Mouse (Mus musculus) intestine, embryonic 14.5 days (tissue): ENCODE data around the gene Plscr4. TPM values are rescaled to one million over a fixed set of nuclear protein-coding genes. Genes with fewer than 3 reads are reported as not detected.

ENCODE experiments used
- ATAC-seq: fragments of 200-750 bp; cut with Nextera tagmentation; replicated peaks from 2 replicates; pipeline ENCODE4 v1.8.0; 2017; ENCODE audit warnings: low read depth, moderate number of reproducible peaks, moderate TSS enrichment, moderate library complexity; ENCODE audit not compliant: low FRiP score, low TSS enrichment
- DNase-seq: peaks from one replicate; pipeline ENCODE4 v3.0.0-alpha.2; 2018; ENCODE audit warnings: low spot score
- H3K27ac ChIP-seq: fragments of 300-500 bp; sonication (generic); 2 replicates; pipeline ENCODE4 v1.5.1; 2014; ENCODE audit warnings: low read depth, mild to moderate bottlenecking, control low read depth
- H3K27me3 ChIP-seq: fragments of 300-500 bp; sonication (generic); replicated peaks from 2 replicates; pipeline ENCODE4 v1.6.1; 2014; ENCODE audit warnings: low read length, control low read depth; ENCODE audit not compliant: control insufficient read depth, insufficient read depth
- H3K36me3 ChIP-seq: fragments of 300-500 bp; sonication (generic); 2 replicates; pipeline ENCODE4 v1.6.1; 2014; ENCODE audit warnings: low read length, control low read depth; ENCODE audit not compliant: control insufficient read depth, insufficient read depth
- H3K4me1 ChIP-seq: fragments of 300-500 bp; sonication (generic); replicated peaks from 2 replicates; pipeline ENCODE4 v1.6.1; 2014; ENCODE audit warnings: low read length, control low read depth, mixed read lengths; ENCODE audit not compliant: control insufficient read depth, insufficient read depth
- H3K4me2 ChIP-seq: fragments of 300-500 bp; sonication (generic); 2 replicates; pipeline ENCODE4 v1.6.1; 2014; ENCODE audit warnings: low read length
- H3K4me3 ChIP-seq: fragments of 300-500 bp; sonication (generic); 2 replicates; pipeline ENCODE4 v1.5.1; 2014; ENCODE audit warnings: low read depth, low read length, control low read depth, mixed read lengths
- H3K9ac ChIP-seq: fragments of 300-500 bp; sonication (generic); 2 replicates; pipeline ENCODE4 v1.6.1; 2014; ENCODE audit warnings: mild to moderate bottlenecking, low read length
- H3K9me3 ChIP-seq: fragments of 300-500 bp; sonication (generic); 2 replicates; pipeline ENCODE4 v1.6.1; 2016; ENCODE audit warnings: low read length, control low read depth; ENCODE audit not compliant: control insufficient read depth
- WGBS: fragments of 180-500 bp; shearing (Covaris S2); extraction: QIAGEN DNeasy Blood & Tissue Kit; methylation state at CpG from one replicate; pipeline ENCODE4 v1.1.7; 2014; 5-methylcytosine and 5-hydroxymethylcytosine counted together
- polyA plus RNA-seq: library from polyadenylated mRNA; unstranded; fragments of >200 nt; fragmentation: Nextera tagmentation; extraction: Ambion mirVana; gene quantifications from 2 replicates; pipeline ENCODE4 v1.2.1, GENCODE M21; 2014

Gene Plscr4
- polyA plus RNA-seq, 1 experiment from 2014 or later: 5.4 TPM

- peak overlapping the region; percentile 63; the same call in 1 of the 2 replicates for H3K4me3 ChIP-seq
- DNase-seq (no peak), ATAC-seq (no peak)
- peaks cover 3% of the 10 kb centered on the region; the same call in 1 of the 2 replicates for H3K4me1 ChIP-seq
- no peaks in the 10 kb centered on the region for H3K36me3 ChIP-seq
- WGBS: 91% methylated on average over 2 of the region's 2 CpGs
- peak overlapping the region; percentile 75; the same call in 1 of the 2 replicates for H3K9ac ChIP-seq
- no peaks in the 10 kb centered on the region for H3K9me3 ChIP-seq
- H3K27me3 ChIP-seq: no peaks in the 10 kb centered on the region
- H3K4me2 ChIP-seq: peak overlapping the region; percentile 82
- H3K27ac ChIP-seq: no peak overlapping the region
These were observed 1.2 kb downstream of the Plscr4 start for GRCm38 (mm10) chr9:92458418-92458817.

GRCm38 (mm10) chr9:92467724-92468123 lies 10.6 kb downstream of the Plscr4 start:
- H3K4me1 ChIP-seq: no peaks in the 10 kb centered on the region
- H3K27me3 ChIP-seq: no peaks in the 10 kb centered on the region

GRCm38 (mm10) chr9:92472256-92472855 lies 15.2 kb downstream of the Plscr4 start:
- Histone ChIP-seq H3K9ac (no peak overlapping the region), H3K9me3 (no peaks in the 10 kb centered on the region), H3K27ac (no peak overlapping the region), H3K27me3 (no peaks in the 10 kb centered on the region), H3K4me1 (no peaks in the 10 kb centered on the region), H3K4me2 (no peak overlapping the region), H3K4me3 (no peak overlapping the region), H3K36me3 (no peaks in the 10 kb centered on the region)
- DNase-seq: no peak
- no peak for ATAC-seq
- 71% methylated on average over 5 of the region's 5 CpGs for WGBS

More at GRCm38 (mm10) chr9:92467724-92468123, 10.6 kb downstream of the Plscr4 start:
- H3K9me3 ChIP-seq: no peaks in the 10 kb centered on the region
- no peaks in the 10 kb centered on the region for H3K36me3 ChIP-seq
- DNase-seq (no peak), ATAC-seq (no peak)
- H3K4me2 ChIP-seq: no peak overlapping the region
- 55% methylated on average over 4 of the region's 4 CpGs for WGBS
- H3K9ac ChIP-seq: no peak overlapping the region
- H3K4me3 ChIP-seq: no peak overlapping the region
- H3K27ac ChIP-seq: no peak overlapping the region

DNA sequence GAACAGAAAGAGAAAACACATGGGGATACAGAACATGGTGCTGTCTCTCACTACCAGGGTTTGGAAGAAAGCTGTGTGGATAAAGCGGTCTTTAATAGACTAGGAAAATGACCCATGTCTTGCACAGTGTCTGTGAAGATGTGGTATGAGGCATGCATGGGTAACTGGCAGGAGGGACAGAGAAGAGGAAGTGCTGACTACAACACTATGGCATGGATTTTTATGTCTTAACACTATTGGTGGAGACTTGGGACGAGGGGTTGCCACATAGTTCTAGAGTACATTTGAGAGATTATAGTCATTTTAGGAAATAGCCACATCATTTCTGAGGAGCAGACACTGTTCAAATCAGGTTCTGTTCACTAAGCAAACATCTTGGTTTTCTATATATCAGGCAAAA lies 16.0 kb downstream of the Plscr4 start:
- Histone ChIP-seq H3K9ac (no peak overlapping the region), H3K27me3 (no peaks in the 10 kb centered on the region), H3K4me3 (no peak overlapping the region), H3K4me2 (no peak overlapping the region), H3K4me1 (no peaks in the 10 kb centered on the region), H3K9me3 (no peaks in the 10 kb centered on the region), H3K36me3 (no peaks in the 10 kb centered on the region), H3K27ac (no peak overlapping the region)
- ATAC-seq (no peak), DNase-seq (no peak)
- 95% methylated on average over 2 of the region's 2 CpGs for WGBS

- Histone ChIP-seq H3K27ac (no peak overlapping the region), H3K36me3 (no peaks in the 10 kb centered on the region), H3K4me3 (no peak overlapping the region), H3K4me1 (no peaks in the 10 kb centered on the region), H3K9ac (no peak overlapping the region), H3K27me3 (no peaks in the 10 kb centered on the region), H3K4me2 (no peak overlapping the region), H3K9me3 (no peaks in the 10 kb centered on the region)
- 66% methylated on average over 1 of the region's 1 CpGs for WGBS
- DNase-seq (no peak), ATAC-seq (no peak)
These were observed 17.1 kb downstream of the Plscr4 start for GRCm38 (mm10) chr9:92474244-92474643.

DNA sequence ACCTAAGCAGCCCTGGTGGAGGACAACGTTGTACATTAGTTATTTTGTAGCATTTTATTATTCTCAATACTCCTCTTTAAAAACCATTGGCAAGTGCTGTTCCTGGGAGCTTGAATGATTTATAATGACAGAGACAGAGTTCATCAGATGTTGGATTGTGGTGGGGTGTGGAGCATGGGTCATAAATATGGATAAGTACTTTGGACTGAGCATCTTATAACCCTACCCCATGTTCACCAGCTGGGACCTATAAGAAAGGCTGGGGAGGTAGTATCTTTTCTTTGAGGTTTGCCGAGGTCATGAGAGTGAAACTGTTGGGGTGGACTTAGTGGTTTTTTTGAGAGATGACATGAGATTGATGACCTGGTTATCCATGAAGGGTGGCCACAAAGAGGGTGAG lies 24.5 kb downstream of the Plscr4 start:
- H3K27ac ChIP-seq: no peak overlapping the region
- no peaks in the 10 kb centered on the region for H3K27me3 ChIP-seq
- no peaks in the 10 kb centered on the region for H3K36me3 ChIP-seq
- no peaks in the 10 kb centered on the region for H3K9me3 ChIP-seq
- H3K4me3 ChIP-seq: no peak overlapping the region
- ATAC-seq: no peak
- no peak overlapping the region for H3K9ac ChIP-seq
- no peak for DNase-seq
- WGBS: 56% methylated on average over 2 of the region's 2 CpGs
- H3K4me1 ChIP-seq: no peaks in the 10 kb centered on the region
- H3K4me2 ChIP-seq: no peak overlapping the region

- no peak overlapping the region for H3K9ac ChIP-seq
- DNase-seq: no peak
These were observed 25.4 kb downstream of the Plscr4 start for GRCm38 (mm10) chr9:92482551-92482950.

GRCm38 (mm10) chr9:92484710-92485267 lies 27.6 kb downstream of the Plscr4 start:
- no peak for ATAC-seq
- Histone ChIP-seq H3K4me3 (no peak overlapping the region), H3K27me3 (no peaks in the 10 kb centered on the region), H3K36me3 (no peaks in the 10 kb centered on the region), H3K9ac (no peak overlapping the region), H3K27ac (no peak overlapping the region), H3K4me2 (no peak overlapping the region), H3K4me1 (no peaks in the 10 kb centered on the region), H3K9me3 (no peaks in the 10 kb centered on the region)
- no peak for DNase-seq
- WGBS: 87% methylated on average over 7 of the region's 7 CpGs

More at GRCm38 (mm10) chr9:92482551-92482950, 25.4 kb downstream of the Plscr4 start:
- Histone ChIP-seq H3K36me3 (no peaks in the 10 kb centered on the region), H3K4me2 (no peak overlapping the region), H3K27me3 (no peaks in the 10 kb centered on the region), H3K9me3 (no peaks in the 10 kb centered on the region), H3K4me3 (no peak overlapping the region), H3K4me1 (no peaks in the 10 kb centered on the region), H3K27ac (no peak overlapping the region)
- no peak for ATAC-seq
- 89% methylated on average over 4 of the region's 4 CpGs for WGBS

GRCm38 (mm10) chr9:92489857-92490256 lies 32.7 kb downstream of the Plscr4 start:
- no peak for ATAC-seq
- 81% methylated on average over 7 of the region's 7 CpGs for WGBS
- Histone ChIP-seq H3K9ac (no peak overlapping the region), H3K4me3 (no peak overlapping the region), H3K4me1 (no peaks in the 10 kb centered on the region), H3K27ac (no peak overlapping the region), H3K9me3 (no peaks in the 10 kb centered on the region), H3K36me3 (no peaks in the 10 kb centered on the region), H3K4me2 (no peak overlapping the region), H3K27me3 (no peaks in the 10 kb centered on the region)
- DNase-seq: no peak
